Mouse (Mus musculus): Measurements from ENCODE around the gene Ormdl3. TPM values are rescaled to one million over a fixed set of nuclear protein-coding genes. Genes with fewer than 3 reads are reported as not detected.

Gene Ormdl3
- polyA plus RNA-seq, 1 experiment from 2014 or later: 45.3 TPM

DNA sequence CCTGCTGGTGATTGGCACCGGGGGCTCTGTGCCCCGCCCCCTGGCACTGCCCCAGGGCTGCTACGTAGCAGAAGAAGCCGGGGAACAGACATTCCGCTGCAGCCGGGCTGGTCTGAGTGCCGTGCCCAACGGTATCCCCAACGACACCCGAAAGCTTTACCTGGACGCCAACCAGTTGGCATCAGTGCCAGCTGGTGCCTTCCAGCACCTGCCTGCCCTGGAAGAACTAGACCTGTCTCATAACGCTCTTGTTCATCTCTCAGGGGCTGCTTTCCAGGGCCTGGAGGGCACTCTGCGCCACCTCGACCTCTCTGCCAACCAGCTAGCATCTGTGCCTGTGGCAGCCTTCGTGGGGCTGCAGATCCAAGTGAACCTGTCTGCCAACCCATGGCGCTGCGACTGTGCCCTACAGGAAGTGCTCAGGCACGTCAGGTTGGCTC lies 11.7 kb upstream of the Ormdl3 start:
- no peak overlapping the region for H3K4me2 ChIP-seq (replicated peaks; ENCODE audit: low read depth, low read length)
- no peaks in the 10 kb centered on the region for H3K36me3 ChIP-seq (ENCODE audit: insufficient read depth, low read length)
- no peak overlapping the region for H3K4me3 ChIP-seq (ENCODE audit: low read depth, low read length)
- TF ChIP-seq EP300 (IDR thresholded peaks at IDR 0.05) (no peak), CTCF (IDR thresholded peaks at IDR 0.05) (no peak)
- H3K4me1 ChIP-seq (ENCODE audit: insufficient read depth, low read depth, low read length): 0 out of 2 replicates have a peak, but pooled peaks cover 2% of the 10 kb centered on the region
- no peak overlapping the region for H3K9ac ChIP-seq (replicated peaks; ENCODE audit: low read depth)
- DNase-seq (ENCODE audit: low spot score) (no peak), ATAC-seq (no peak)
- WGBS: 48% methylated on average over 18 of the region's 18 CpGs
- no peaks in the 10 kb centered on the region for H3K27me3 ChIP-seq (replicated peaks; ENCODE audit: insufficient read depth, low read length)
- no peak overlapping the region for H3K27ac ChIP-seq (ENCODE audit: low read length)
- H3K9me3 ChIP-seq (ENCODE audit: low read length): no peaks in the 10 kb centered on the region

DNA sequence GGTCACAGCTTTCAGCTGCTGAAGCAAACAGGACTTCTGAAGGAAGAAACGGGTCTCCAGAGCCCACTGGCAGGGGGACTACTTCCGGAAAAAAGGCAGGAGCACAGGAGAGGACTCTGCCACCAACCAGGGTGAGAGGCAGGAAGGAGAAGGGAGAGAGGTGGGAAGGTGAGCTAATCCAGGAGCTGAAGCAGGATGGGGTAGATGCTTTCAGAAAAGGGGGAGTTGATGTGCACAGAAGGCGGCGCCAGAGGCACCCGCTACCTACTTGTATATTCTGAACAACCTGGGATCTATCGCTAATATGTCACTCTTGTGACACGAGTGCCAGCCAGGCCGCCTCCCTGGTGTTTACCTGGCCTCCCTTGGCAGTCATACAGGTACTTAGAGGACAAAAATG lies 10.8 kb upstream of the Ormdl3 start, which contains the start of gene Lrrc3c:
Gene Lrrc3c (plus strand): TSS at position 301 of the 400 bp plus-strand sequence.
- no peak for DNase-seq (ENCODE audit: low spot score)
- Histone ChIP-seq H3K36me3 (ENCODE audit: insufficient read depth, low read length) (no peaks in the 10 kb centered on the region), H3K27me3 (replicated peaks; ENCODE audit: insufficient read depth, low read length) (no peaks in the 10 kb centered on the region), H3K9ac (replicated peaks; ENCODE audit: low read depth) (no peak within 1 kb of the TSS), H3K9me3 (ENCODE audit: low read length) (no peaks in the 10 kb centered on the region), H3K4me2 (replicated peaks; ENCODE audit: low read depth, low read length) (no peak within 1 kb of the TSS), H3K4me1 (ENCODE audit: insufficient read depth, low read depth, low read length) (0 out of 2 replicates have a peak, but pooled peaks cover 2% of the 10 kb centered on the region), H3K4me3 (ENCODE audit: low read depth, low read length) (no peak within 1 kb of the TSS), H3K27ac (ENCODE audit: low read length) (no peak within 1 kb of the TSS)
- TF ChIP-seq EP300 (IDR thresholded peaks at IDR 0.05) (no peak), CTCF (IDR thresholded peaks at IDR 0.05) (no peak)
- WGBS: 63% methylated on average over 8 of the region's 8 CpGs
- no peak for ATAC-seq

DNA sequence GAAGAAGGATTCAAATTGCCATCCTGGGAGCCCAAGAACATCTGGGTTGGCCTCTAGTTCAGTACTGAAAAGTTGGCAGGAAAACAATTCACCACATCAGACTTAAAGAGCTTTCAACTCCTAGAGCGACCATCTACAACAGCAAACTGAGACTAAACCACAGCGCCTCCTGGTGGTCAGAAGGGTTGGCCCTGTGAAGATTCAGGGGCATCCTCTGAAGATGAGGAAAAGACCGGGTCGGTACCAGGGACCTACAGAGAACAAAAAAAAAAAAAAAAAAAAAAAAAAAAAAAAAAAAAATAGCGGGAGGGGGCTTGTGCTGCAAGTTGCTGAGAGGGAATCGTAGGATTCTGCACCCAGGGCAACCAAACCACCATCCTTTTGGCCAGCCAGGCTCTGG lies 10.2 kb upstream of the Ormdl3 start:
- Histone ChIP-seq H3K27me3 (replicated peaks; ENCODE audit: insufficient read depth, low read length) (no peaks in the 10 kb centered on the region), H3K9ac (replicated peaks; ENCODE audit: low read depth) (no peak overlapping the region), H3K9me3 (ENCODE audit: low read length) (no peaks in the 10 kb centered on the region), H3K4me3 (ENCODE audit: low read depth, low read length) (no peak overlapping the region), H3K36me3 (ENCODE audit: insufficient read depth, low read length) (no peaks in the 10 kb centered on the region), H3K4me2 (replicated peaks; ENCODE audit: low read depth, low read length) (no peak overlapping the region), H3K4me1 (ENCODE audit: insufficient read depth, low read depth, low read length) (0 out of 2 replicates have a peak, but pooled peaks cover 2% of the 10 kb centered on the region), H3K27ac (ENCODE audit: low read length) (no peak overlapping the region)
- peak; percentile 67 for ATAC-seq
- 39% methylated on average over 6 of the region's 6 CpGs for WGBS
- no peak for TF ChIP-seq EP300 (IDR thresholded peaks at IDR 0.05)
- TF ChIP-seq CTCF (IDR thresholded peaks at IDR 0.05): peak; percentile 86
- DNase-seq (ENCODE audit: low spot score): peak; percentile 89

DNA sequence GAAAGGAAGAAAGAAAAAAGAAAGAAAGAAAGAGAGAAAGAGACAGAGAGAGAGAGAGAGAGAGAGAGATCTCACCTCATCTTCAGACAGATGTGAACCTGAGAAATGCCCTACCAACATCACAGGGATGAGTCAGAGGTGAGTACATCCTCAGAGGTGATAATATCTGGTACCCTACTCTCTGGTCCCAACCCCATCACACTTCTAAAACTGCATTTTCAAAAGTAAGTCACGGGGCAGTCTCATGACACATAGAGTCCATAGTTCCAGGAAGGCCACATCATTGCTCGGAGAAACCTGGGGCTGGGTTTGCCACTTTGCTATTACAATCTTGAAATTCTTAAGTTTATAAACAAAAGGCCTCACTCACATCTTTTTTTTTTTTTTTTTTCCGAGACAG lies 8.8 kb upstream of the Ormdl3 start:
- Histone ChIP-seq H3K4me3 (ENCODE audit: low read depth, low read length) (no peak overlapping the region), H3K4me1 (ENCODE audit: insufficient read depth, low read depth, low read length) (no peaks in the 10 kb centered on the region), H3K27ac (ENCODE audit: low read length) (no peak overlapping the region), H3K36me3 (ENCODE audit: insufficient read depth, low read length) (no peaks in the 10 kb centered on the region), H3K4me2 (replicated peaks; ENCODE audit: low read depth, low read length) (no peak overlapping the region), H3K27me3 (replicated peaks; ENCODE audit: insufficient read depth, low read length) (no peaks in the 10 kb centered on the region), H3K9ac (replicated peaks; ENCODE audit: low read depth) (no peak overlapping the region), H3K9me3 (ENCODE audit: low read length) (no peaks in the 10 kb centered on the region)
- 77% methylated on average over 3 of the region's 3 CpGs for WGBS
- no peak for DNase-seq (ENCODE audit: low spot score)
- no peak for ATAC-seq
- no peak for TF ChIP-seq EP300 (IDR thresholded peaks at IDR 0.05)
- TF ChIP-seq CTCF (IDR thresholded peaks at IDR 0.05): no peak

DNA sequence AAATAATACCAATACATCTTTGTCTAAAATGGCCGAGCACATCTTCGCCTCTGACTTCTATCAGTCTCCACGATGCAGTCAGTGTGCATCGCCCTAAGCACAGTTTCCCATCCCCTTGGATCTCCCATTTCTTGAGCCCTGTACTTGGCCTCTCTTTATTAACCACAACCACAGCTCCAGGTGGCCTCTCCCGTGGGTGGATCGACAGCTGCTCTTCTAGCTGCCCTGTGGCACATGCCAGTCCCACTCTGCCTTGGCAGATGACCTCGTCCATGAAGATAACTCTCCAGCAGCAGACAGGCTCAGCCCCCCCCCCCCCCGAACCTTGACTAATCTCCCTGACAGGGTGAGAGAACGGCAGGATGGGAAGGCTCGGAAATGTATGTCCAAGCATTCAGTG lies 8.3 kb upstream of the Ormdl3 start:
- H3K36me3 ChIP-seq (ENCODE audit: insufficient read depth, low read length): no peaks in the 10 kb centered on the region
- 60% methylated on average over 10 of the region's 10 CpGs for WGBS
- no peak for DNase-seq (ENCODE audit: low spot score)
- H3K4me1 ChIP-seq (ENCODE audit: insufficient read depth, low read depth, low read length): no peaks in the 10 kb centered on the region
- H3K27ac ChIP-seq (ENCODE audit: low read length): no peak overlapping the region
- no peak for TF ChIP-seq CTCF (IDR thresholded peaks at IDR 0.05)
- no peak for TF ChIP-seq EP300 (IDR thresholded peaks at IDR 0.05)
- ATAC-seq: no peak
- H3K27me3 ChIP-seq (replicated peaks; ENCODE audit: insufficient read depth, low read length): no peaks in the 10 kb centered on the region
- H3K9ac ChIP-seq (replicated peaks; ENCODE audit: low read depth): no peak overlapping the region
- no peak overlapping the region for H3K4me2 ChIP-seq (replicated peaks; ENCODE audit: low read depth, low read length)
- no peak overlapping the region for H3K4me3 ChIP-seq (ENCODE audit: low read depth, low read length)
- H3K9me3 ChIP-seq (ENCODE audit: low read length): no peaks in the 10 kb centered on the region

DNA sequence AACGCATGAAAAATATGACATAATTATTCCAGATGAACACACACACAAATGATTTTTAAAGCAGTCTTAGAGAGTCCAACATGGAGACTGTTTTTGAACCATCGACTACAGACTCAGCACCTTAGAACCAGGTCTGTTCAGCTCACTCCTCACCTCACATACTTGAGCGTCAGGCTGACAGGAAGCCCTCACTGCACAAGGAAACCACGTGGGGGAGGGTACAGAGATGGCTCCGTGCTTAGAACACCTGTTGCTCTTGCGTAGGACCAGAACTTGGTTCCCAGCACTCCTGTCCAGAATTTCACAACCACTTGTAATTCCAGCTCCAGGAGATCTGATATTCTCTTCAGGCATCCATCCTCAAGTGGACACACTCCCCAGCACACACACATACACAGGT lies 7.9 kb upstream of the Ormdl3 start:
- Histone ChIP-seq H3K27me3 (replicated peaks; ENCODE audit: insufficient read depth, low read length) (no peaks in the 10 kb centered on the region), H3K4me2 (replicated peaks; ENCODE audit: low read depth, low read length) (no peak overlapping the region), H3K4me1 (ENCODE audit: insufficient read depth, low read depth, low read length) (no peaks in the 10 kb centered on the region), H3K4me3 (ENCODE audit: low read depth, low read length) (no peak overlapping the region), H3K36me3 (ENCODE audit: insufficient read depth, low read length) (no peaks in the 10 kb centered on the region), H3K9ac (replicated peaks; ENCODE audit: low read depth) (no peak overlapping the region), H3K27ac (ENCODE audit: low read length) (no peak overlapping the region), H3K9me3 (ENCODE audit: low read length) (no peaks in the 10 kb centered on the region)
- DNase-seq (ENCODE audit: low spot score) (no peak), ATAC-seq (no peak)
- TF ChIP-seq EP300 (IDR thresholded peaks at IDR 0.05): no peak
- TF ChIP-seq CTCF (IDR thresholded peaks at IDR 0.05): no peak
- WGBS: 65% methylated on average over 6 of the region's 6 CpGs
